Mouse (Mus musculus): ENCODE measurements around the gene Aagab.

Gene Aagab

GRCm38 (mm10) chr9:63608006-63608405 lies 5.5 kb downstream of the Aagab start:
- DNase-seq: no peak

DNA sequence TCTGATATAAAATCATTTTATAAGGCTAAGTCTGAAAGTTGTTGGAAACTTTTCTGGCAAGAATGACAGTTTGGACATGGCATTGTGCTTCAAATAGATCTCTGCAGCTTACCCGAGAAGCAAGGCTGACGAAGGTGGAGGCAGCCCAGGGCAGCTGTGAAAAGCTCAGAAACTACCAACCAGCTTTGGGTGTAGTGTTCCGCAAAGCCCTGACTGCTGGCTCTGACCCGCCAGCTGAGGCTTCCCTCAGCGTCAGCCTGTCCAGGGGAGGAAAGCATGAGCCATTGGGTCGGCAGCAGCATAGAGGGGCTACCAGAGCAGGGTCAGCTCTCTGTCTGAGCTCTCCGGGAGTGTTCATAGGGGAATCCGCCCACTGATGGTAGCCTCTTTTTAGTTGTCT lies 6.8 kb downstream of the Aagab start:
- no peak for DNase-seq

- DNase-seq: no peak
These were observed 7.3 kb downstream of the Aagab start for GRCm38 (mm10) chr9:63609776-63610175.

- no peak for DNase-seq
These were observed 7.8 kb downstream of the Aagab start for GRCm38 (mm10) chr9:63610231-63610630.

- no peak for DNase-seq
These were observed 8.4 kb downstream of the Aagab start for GRCm38 (mm10) chr9:63610841-63611366.

GRCm38 (mm10) chr9:63611967-63612366 lies 9.5 kb downstream of the Aagab start:
- no peak for DNase-seq

DNA sequence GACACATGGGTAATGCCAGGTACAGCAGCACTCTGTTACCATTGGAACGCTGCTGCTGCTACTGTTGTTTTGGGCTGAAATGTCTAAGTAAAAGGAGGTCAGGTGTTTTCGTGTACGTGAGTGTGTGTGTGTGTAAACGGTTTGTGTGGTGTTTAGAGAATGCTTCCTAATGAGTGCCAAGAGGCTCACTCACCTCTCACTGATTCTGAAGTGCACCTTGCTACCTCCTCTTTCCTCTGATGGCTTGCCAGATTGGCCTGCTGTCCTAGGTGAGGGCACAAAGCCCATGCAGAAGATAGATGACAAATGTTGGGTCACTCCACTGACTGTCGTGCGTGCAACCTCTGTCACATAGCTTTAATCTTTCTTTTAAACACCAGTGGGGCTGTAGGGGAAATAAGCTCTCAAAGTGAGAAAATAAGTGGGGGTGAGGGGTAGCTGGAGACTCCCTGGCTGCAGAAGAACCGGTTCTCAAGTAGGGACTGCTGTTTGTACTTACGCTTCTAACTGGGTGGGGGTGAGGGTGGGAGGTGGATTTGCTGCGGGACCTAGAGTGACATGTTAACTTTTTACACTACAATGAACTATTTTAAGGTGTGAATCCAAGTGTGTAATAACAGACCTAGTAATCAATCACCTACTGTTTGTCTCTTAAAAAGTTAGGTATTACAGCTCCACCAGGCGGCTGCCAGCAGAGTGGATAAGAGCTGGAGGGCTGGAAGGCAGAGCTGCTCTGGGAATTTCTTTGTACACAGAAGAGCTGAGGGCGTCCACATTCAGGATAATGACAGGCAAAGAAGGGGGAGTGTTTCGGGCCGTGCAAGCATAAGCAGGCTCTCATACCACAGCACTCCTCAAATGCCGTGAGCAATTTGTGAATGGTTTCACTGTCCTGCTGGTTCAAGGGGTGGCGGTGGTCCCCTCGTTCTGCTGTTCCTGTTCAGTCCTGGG lies 10.4 kb downstream of the Aagab start:
- no peak for DNase-seq

GRCm38 (mm10) chr9:63613569-63613968 lies 11.1 kb downstream of the Aagab start:
- DNase-seq: no peak

- DNase-seq: no peak
These were observed 11.8 kb downstream of the Aagab start for GRCm38 (mm10) chr9:63614018-63614985.

- no peak for DNase-seq
These were observed 15.5 kb downstream of the Aagab start for GRCm38 (mm10) chr9:63617967-63618366.

GRCm38 (mm10) chr9:63623895-63624569 lies 21.6 kb downstream of the Aagab start:
- DNase-seq: no peak

GRCm38 (mm10) chr9:63625090-63625756 lies 22.8 kb downstream of the Aagab start:
- DNase-seq: no peak

DNA sequence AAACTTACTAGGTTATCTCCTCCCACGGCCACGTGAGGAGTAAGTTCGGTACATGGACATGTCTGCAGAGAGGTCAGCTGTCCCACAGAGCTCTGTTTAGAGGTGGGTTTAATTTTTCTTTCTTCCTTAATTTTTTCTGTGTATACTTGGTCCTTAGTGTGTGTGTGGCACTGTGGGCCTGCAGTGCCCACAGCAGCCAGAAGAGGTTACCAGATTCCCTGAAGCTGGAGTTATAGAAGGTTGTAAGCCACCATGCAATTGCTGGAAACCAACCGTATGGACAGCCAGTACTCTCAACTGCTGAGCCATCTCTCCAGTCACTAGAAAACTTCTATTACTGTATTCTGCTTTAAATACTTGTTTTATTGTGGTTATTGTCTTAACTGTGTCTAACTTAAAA lies 29.6 kb downstream of the Aagab start:
- no peak for DNase-seq

DNA sequence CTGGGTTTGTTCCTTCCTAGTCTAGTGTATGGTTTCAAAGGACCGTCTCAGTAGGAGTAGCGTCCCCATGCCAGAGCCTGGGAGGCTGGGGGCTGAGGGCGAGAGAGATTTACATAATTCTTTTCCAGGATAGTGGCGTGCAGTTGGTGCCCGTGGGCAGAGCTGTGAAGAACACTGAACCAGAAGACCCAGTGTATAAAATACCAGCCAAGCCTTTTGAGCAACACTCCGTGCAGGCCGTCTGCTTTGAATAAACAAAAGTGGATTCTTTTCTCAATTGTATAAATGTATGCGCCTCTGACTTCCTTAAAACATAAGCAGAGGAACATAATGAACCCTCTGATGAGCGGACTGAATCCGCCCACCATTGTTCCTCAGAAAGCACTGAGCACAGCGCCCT lies 30.5 kb downstream of the Aagab start:
- no peak for DNase-seq

- DNase-seq: no peak
These were observed 30.9 kb downstream of the Aagab start for GRCm38 (mm10) chr9:63633334-63633733.

- no peak for DNase-seq
These were observed 33.7 kb downstream of the Aagab start for GRCm38 (mm10) chr9:63636113-63636512.

GRCm38 (mm10) chr9:63641983-63642646 lies 39.7 kb downstream of the Aagab start:
- no peak for DNase-seq

DNA sequence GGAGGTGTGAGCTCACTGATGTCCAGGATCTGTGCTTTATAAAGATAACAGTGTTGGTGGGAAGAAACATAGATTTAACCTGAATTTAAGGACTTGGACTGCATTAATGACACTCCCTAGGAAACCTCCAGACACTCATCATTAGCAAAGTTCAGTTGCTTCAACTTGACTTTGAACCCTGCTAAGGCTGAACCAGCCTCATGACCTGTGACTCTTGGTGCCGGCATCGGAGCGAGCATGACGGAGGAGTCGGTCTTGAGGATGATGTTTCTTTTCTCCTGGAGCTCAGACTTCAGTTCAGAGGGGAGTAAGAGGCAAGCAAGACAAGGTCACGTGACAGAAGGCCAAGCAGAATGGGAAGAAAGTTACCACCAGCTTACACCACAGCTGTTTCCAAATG lies 41.6 kb downstream of the Aagab start:
- no peak for DNase-seq

DNA sequence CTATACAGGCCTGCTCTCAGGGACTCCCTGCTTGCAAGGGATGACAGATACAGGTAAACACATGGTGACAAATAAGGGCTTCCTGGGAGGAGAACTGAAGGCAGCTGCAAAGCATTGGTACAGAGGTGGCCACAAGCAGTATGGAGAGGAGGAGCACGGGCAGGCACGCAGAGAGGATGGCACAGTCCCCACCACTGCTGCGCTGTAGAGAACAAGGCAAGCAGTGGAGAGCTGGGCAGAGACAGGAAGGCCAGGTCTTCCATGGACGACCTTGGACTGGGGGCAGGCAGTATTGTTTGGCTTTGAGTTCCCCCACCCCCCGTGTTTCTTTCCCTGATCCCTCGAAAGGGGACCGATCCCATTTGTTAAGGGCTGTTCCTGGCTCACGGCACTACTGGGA lies 42.6 kb downstream of the Aagab start:
- no peak for DNase-seq

DNA sequence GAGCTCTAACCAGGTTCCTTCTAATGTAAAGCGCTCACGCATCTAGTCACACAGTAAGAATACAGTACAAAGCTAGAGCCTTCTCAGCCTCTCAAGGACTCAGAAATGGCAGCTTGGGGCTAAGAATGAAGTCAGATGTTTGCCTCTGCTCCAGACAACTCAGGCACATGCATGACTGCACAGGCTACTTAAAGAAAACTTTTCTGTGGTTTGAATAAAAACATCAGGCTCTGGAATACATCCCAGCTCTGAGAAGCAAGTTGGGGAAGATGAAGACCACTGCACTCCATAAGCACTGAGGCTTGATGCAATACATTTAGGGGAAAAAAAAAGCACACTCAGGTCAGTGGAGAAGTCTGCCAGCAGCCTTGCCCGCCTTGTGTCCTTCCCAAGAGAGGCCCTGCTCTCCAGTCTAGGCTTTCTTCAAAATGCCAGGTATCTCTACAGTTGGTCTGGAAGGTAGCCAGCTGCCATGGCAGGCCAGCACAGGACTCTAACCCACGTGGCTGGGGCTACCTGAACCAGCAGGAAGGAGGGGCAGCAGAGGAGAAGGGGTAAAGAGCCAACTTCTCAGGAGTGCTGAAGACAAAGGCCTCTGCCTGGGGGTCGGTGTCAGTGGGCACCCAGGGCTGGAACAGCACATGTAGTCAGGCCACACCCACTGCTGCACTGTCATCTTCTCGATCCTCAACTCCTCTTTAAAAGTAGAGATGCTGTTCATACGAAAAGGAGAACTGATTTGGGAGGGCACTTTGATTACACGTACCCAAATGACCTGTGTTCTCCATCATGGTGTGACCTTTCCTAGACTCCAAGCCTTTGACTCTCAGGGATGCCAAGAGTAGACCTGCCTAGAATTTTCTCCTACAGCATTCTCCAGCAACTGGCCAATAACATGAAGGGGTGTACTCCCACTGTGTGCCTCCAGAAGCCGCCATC lies 45.4 kb downstream of the Aagab start:
- DNase-seq: no peak

Measured in spleen, adult 18-20 months (tissue).